Mouse (Mus musculus): ENCODE data around the gene Heyl. TPM values are rescaled to one million over a fixed set of nuclear protein-coding genes. Genes with fewer than 3 reads are reported as not detected.
"Not testable (repeated sequence)": the region's sequence is repeated elsewhere in the genome, so short reads cannot be mapped to it uniquely, and the experiment has no call there.

Gene Heyl
- polyA plus RNA-seq, 1 experiment from 2014 or later: 34.0 TPM

DNA sequence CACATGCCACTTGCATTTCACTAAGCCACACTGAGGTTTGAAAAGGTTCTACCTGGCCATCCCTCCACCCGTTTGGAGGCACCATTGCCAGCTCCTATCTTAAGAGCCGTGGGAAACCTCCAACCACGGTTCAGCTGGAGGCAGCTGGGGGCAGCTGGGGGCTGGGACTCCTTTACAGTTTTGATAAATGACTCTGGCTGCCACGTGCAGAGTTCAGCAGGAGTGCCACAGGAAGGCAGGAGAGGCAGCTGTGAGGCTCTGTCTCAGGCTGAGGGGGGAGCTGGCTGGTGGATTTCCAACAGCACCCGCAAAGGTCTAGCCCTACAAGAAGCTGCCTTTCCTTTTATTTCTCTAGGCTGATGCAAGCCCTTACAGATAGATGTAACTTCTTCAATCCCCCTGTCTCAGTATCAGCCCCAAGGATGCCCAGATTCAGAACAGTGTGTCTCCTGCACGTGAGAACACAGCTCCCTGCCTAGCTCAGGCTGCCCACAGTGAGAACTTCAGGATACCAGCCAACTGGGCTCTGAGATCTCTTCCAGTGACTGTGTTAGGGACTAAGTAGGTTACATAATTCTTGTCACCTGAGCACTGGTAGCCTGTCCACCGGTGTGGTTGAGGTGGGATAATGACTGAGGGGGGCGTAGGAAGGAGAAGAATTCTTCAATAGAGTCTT, 26.9 kb downstream of the Heyl start:
- no peak overlapping the region for H3K9ac ChIP-seq (ENCODE audit: low read length)
- ATAC-seq (ENCODE audit: insufficient read depth, low FRiP score, low TSS enrichment) (peak; percentile 41; the same call in 1 of the 2 replicates), DNase-seq (ENCODE audit: low spot score) (peak; percentile 87)
- 37% methylated on average over 8 of the region's 8 CpGs for WGBS
- peaks cover 7% of the 10 kb centered on the region for H3K4me1 ChIP-seq (ENCODE audit: control insufficient read depth, insufficient read depth, low read length)
- no peak overlapping the region for H3K27ac ChIP-seq (ENCODE audit: low read depth, low read length)
- no peak overlapping the region for H3K4me3 ChIP-seq (ENCODE audit: low read depth, low read length)
- H3K4me2 ChIP-seq (ENCODE audit: low read depth): no peak overlapping the region
- H3K9me3 ChIP-seq (ENCODE audit: control insufficient read depth, low read length): no peaks in the 10 kb centered on the region
- no peaks in the 10 kb centered on the region for H3K27me3 ChIP-seq (ENCODE audit: control insufficient read depth, insufficient read depth, low read length)
- no peaks in the 10 kb centered on the region for H3K36me3 ChIP-seq (ENCODE audit: control insufficient read depth, insufficient read depth, low read length)

DNA sequence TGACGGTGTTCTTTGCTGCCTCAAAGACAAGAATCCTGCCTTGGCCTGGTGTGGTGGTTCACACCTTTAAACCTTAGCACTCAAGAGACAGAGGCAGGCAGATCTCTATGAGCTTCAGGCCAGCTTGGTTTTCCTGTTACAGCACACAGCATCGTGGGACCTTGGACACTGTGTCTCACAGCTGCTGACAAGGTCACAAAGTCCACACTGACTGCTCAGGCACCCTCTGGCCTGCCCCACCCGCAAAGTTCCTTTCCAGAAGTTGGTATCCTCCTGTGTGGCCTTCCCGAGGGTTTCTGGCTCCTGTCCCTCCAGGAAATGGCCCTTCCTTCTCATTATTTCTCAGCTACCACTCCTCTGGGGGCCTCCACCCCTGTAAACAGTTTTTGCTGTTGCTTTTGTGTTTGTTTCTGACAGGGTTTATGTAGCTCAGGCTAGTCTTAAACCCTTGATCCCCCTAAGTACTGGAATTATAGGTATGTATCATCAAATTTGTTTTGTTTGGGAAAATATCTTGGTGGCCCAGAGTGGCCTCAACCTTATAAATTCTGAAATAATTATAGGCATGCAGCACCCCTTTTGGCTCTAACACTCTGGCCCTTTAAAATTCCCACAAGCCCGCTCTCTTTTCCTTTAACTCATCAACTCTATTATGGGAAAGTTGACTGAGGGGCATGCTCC, 28.5 kb downstream of the Heyl start, which contains the start of gene Pabpc4:
Pabpc4 (plus strand) TSS at position 631 of the 681 bp plus-strand sequence.
- no peaks in the 10 kb centered on the region for H3K36me3 ChIP-seq (ENCODE audit: control insufficient read depth, insufficient read depth, low read length)
- 83% methylated on average over 5 of the region's 5 CpGs for WGBS
- H3K9ac ChIP-seq (ENCODE audit: low read length): no peak within 1 kb of the TSS
- no peaks in the 10 kb centered on the region for H3K9me3 ChIP-seq (ENCODE audit: control insufficient read depth, low read length)
- no peak within 1 kb of the TSS for H3K27ac ChIP-seq (ENCODE audit: low read depth, low read length)
- ATAC-seq (ENCODE audit: insufficient read depth, low FRiP score, low TSS enrichment) (no peak), DNase-seq (ENCODE audit: low spot score) (no peak)
- peaks cover 7% of the 10 kb centered on the region for H3K4me1 ChIP-seq (ENCODE audit: control insufficient read depth, insufficient read depth, low read length)
- H3K4me3 ChIP-seq (ENCODE audit: low read depth, low read length): no peak within 1 kb of the TSS
- no peak within 1 kb of the TSS for H3K4me2 ChIP-seq (ENCODE audit: low read depth)
- H3K27me3 ChIP-seq (ENCODE audit: control insufficient read depth, insufficient read depth, low read length): no peaks in the 10 kb centered on the region

DNA sequence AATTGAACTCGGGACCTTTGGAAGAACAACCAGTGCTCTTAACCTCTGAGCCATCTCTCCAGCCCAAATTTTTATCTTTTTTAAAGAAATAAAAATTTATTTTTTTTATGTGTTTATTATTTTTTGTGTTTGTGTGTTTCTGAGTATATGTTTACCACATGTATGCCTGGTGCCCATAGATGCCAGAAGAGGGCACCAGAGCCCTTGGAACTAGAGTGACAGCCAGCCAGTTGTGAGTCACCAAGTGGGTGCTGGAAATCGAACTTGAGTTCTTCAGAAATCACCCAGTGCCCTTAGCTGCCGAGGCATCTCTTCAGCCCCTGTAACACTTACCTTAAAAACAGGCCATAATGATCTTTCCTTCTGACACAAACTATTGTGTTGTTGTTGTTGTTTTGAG, 37.7 kb downstream of the Heyl start:
- DNase-seq (ENCODE audit: low spot score) (no peak), ATAC-seq (ENCODE audit: insufficient read depth, low FRiP score, low TSS enrichment) (no peak)
- no peaks in the 10 kb centered on the region for H3K27me3 ChIP-seq (ENCODE audit: control insufficient read depth, insufficient read depth, low read length)
- H3K27ac ChIP-seq (ENCODE audit: low read depth, low read length): no peak overlapping the region
- H3K36me3 ChIP-seq (ENCODE audit: control insufficient read depth, insufficient read depth, low read length): no peaks in the 10 kb centered on the region
- no peaks in the 10 kb centered on the region for H3K9me3 ChIP-seq (ENCODE audit: control insufficient read depth, low read length)
- no peak overlapping the region for H3K4me3 ChIP-seq (ENCODE audit: low read depth, low read length)
- 85% methylated on average over 3 of the region's 3 CpGs for WGBS
- no peak overlapping the region for H3K9ac ChIP-seq (ENCODE audit: low read length)
- no peak overlapping the region for H3K4me2 ChIP-seq (ENCODE audit: low read depth)
- H3K4me1 ChIP-seq (ENCODE audit: control insufficient read depth, insufficient read depth, low read length): no peaks in the 10 kb centered on the region

DNA sequence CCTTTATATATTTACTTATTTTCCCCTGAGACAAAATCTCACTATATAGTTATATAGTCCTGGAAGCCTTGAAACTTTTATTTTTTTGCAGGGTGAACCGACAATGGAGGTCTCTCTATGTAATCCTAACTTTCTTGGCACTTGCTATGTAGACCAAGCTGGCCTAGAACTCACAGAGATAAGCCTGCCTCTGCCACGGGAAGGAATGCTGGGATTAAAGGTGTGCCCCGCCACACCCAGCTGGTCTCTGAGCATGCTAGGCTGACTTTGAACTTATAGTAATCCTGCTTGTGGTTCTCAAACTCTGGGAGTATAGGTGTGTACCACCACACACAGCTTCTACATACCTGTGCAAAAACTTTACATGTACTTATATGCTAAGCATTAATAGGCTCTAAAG, 46.8 kb downstream of the Heyl start:
- no peak for ATAC-seq (ENCODE audit: insufficient read depth, low FRiP score, low TSS enrichment)
- no peak for DNase-seq (ENCODE audit: low spot score)
- H3K27ac ChIP-seq (ENCODE audit: low read depth, low read length): no peak overlapping the region
- WGBS: 80% methylated on average over 3 of the region's 3 CpGs
- no peak overlapping the region for H3K4me3 ChIP-seq (ENCODE audit: low read depth, low read length)
- peaks cover 1% of the 10 kb centered on the region; the same call in 1 of the 2 replicates for H3K36me3 ChIP-seq (ENCODE audit: control insufficient read depth, insufficient read depth, low read length)
- H3K4me1 ChIP-seq (ENCODE audit: control insufficient read depth, insufficient read depth, low read length): peaks cover 14% of the 10 kb centered on the region
- no peak overlapping the region for H3K4me2 ChIP-seq (ENCODE audit: low read depth)
- no peaks in the 10 kb centered on the region for H3K27me3 ChIP-seq (ENCODE audit: control insufficient read depth, insufficient read depth, low read length)
- H3K9ac ChIP-seq (ENCODE audit: low read length): no peak overlapping the region
- no peaks in the 10 kb centered on the region for H3K9me3 ChIP-seq (ENCODE audit: control insufficient read depth, low read length)

DNA sequence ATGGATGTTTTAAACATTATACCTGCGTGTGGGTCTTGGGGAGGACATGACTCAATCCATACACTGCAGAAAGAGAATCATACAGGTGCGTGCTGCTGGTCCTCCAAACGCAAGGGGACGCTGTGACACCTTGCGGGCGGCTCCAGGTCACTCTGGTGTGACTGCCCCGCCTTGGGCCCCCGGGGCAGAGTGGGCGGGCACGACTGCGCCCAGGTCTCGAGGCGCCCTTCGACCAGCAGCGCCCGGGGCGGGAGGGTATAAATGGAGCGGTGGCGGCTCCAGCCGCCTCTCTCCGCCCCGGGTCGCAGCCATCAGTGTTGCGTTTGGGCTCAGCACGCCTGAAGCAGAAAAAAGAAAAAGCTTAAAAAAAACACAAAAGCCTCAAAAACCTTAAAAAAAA, 49.1 kb downstream of the Heyl start:
- peak; percentile 93 for DNase-seq (ENCODE audit: low spot score)
- no peak overlapping the region for H3K27ac ChIP-seq (ENCODE audit: low read depth, low read length)
- no peaks in the 10 kb centered on the region for H3K9me3 ChIP-seq (ENCODE audit: control insufficient read depth, low read length)
- no peaks in the 10 kb centered on the region for H3K27me3 ChIP-seq (ENCODE audit: control insufficient read depth, insufficient read depth, low read length)
- under 1% methylated on average over 25 of the region's 25 CpGs for WGBS
- peak overlapping the region; percentile 88 for H3K4me2 ChIP-seq (ENCODE audit: low read depth)
- H3K4me1 ChIP-seq (ENCODE audit: control insufficient read depth, insufficient read depth, low read length): peaks cover 19% of the 10 kb centered on the region
- peaks cover 6% of the 10 kb centered on the region; the same call in 1 of the 2 replicates for H3K36me3 ChIP-seq (ENCODE audit: control insufficient read depth, insufficient read depth, low read length)
- H3K9ac ChIP-seq (ENCODE audit: low read length): peak overlapping the region; percentile 63
- peak overlapping the region; percentile 60 for H3K4me3 ChIP-seq (ENCODE audit: low read depth, low read length)
- peak; percentile 87 for ATAC-seq (ENCODE audit: insufficient read depth, low FRiP score, low TSS enrichment)

DNA sequence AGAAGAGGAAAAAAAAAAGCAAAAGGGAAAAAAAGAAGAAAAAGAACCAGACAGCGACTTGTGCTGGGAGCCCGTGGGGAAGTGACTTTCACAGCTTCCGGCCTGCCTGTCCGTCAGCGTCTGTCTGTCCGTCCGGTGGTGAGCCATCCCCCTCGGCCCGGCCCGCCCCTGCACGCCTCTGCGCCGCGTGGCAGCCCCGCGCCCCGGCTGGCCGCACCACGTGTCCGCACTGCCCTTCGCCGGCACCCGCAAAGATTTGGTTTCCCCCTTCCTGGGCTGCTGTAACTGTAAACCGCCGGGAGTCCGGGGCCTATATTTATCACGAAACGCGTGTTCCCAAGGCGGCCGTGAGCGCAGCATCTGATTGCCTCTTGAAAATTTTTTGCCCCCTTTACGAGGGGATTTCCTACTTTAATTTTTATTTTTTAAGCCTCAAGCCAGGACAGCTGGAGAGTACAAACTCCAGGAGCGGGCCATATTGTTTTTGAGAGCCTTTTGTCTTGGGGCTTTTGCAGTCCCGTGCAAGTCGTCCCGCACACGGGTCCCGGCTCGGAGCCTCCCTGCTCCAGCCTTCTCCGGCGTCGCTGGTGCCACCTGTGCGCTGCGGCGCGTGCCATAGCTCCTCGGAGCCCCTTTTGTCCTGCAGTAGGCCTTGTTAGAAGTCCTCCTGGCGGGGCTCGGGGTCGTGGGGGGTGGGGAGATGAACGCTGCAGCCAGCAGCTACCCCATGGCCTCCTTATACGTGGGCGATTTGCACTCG, 49.7 kb downstream of the Heyl start:
- not testable (repeated sequence) for H3K9me3 ChIP-seq (ENCODE audit: control insufficient read depth, low read length); H3K27ac ChIP-seq (ENCODE audit: low read depth, low read length); H3K27me3 ChIP-seq (ENCODE audit: control insufficient read depth, insufficient read depth, low read length); H3K36me3 ChIP-seq (ENCODE audit: control insufficient read depth, insufficient read depth, low read length)
- DNase-seq (ENCODE audit: low spot score) (peak; percentile 53), ATAC-seq (ENCODE audit: insufficient read depth, low FRiP score, low TSS enrichment) (peak; percentile 76)
- Histone ChIP-seq H3K4me1 (ENCODE audit: control insufficient read depth, insufficient read depth, low read length) (peaks cover 19% of the 10 kb centered on the region), H3K4me2 (ENCODE audit: low read depth) (peak overlapping the region; percentile 88), H3K9ac (ENCODE audit: low read length) (peak overlapping the region; percentile 63), H3K4me3 (ENCODE audit: low read depth, low read length) (peak overlapping the region; percentile 60)
- under 1% methylated on average over 39 of the region's 55 CpGs for WGBS

DNA sequence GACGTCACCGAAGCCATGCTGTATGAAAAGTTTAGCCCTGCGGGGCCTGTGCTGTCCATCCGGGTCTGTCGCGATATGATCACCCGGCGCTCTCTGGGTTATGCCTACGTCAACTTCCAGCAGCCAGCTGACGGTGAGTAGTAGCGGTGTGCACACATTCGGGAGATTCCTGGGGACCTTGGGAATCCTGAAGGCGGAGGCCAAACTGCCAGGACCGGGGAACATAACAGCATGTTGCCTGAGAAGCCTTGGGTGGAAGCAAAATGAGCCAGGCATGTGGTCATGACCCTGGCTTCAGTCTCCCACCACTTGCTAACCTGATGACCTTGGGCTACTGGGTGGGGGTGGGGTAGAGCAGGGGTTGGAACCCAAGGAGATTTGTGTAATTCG, 50.3 kb downstream of the Heyl start:
- not testable (repeated sequence) for ATAC-seq (ENCODE audit: insufficient read depth, low FRiP score, low TSS enrichment); H3K27ac ChIP-seq (ENCODE audit: low read depth, low read length)
- 0% methylated on average over 14 of the region's 15 CpGs for WGBS

DNA sequence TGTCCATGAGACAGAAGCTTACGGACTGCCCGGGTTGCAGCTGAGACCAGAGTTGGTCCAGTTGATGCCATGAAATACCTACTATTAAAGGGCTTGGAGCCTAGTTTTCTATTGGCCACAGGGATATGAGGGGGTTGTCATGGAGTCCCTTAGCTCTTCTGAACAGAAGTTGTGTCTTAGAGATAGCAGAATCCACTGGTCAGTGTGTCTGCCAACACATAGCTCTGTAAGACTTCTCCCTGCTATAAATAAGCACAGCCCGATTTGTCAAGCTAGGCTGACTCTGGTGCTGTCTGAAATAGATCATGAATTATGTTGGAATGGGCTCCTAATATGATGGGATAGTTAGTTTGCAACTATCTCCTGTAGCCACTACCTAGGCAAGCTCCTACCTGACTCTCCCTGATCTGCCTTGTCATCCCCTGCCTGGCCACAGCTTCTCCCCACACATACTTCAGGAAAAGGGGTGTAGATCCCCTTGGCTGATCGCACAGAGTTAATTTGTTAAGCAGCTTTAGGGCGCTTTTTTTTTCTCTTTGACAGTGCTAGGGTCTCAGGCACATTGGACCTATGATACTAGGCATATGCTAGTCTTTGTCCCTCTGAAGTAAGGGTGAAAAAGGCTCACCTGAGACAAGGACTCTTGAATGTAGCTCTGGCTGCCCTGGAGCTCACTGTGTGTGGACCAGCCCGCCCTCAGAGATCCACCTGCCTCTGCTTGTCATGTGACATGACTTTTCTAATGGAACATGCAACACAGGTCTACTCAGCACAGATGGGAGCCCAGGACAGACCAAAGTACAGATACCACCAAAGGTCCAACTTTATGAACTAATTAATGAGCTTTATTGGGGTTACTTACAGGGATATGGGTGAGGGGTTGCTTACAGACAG, 51.6 kb downstream of the Heyl start:
- peak overlapping the region; percentile 26; the same call in 1 of the 2 replicates for H3K9ac ChIP-seq (ENCODE audit: low read length)
- ATAC-seq (ENCODE audit: insufficient read depth, low FRiP score, low TSS enrichment) (no peak), DNase-seq (ENCODE audit: low spot score) (no peak)
- WGBS: 80% methylated on average over 6 of the region's 6 CpGs
- no peaks in the 10 kb centered on the region for H3K9me3 ChIP-seq (ENCODE audit: control insufficient read depth, low read length)
- H3K4me1 ChIP-seq (ENCODE audit: control insufficient read depth, insufficient read depth, low read length): peaks cover 19% of the 10 kb centered on the region
- no peaks in the 10 kb centered on the region for H3K27me3 ChIP-seq (ENCODE audit: control insufficient read depth, insufficient read depth, low read length)
- H3K4me3 ChIP-seq (ENCODE audit: low read depth, low read length): peak overlapping the region; percentile 60
- no peak overlapping the region for H3K27ac ChIP-seq (ENCODE audit: low read depth, low read length)
- peak overlapping the region; percentile 88 for H3K4me2 ChIP-seq (ENCODE audit: low read depth)
- peaks cover 14% of the 10 kb centered on the region for H3K36me3 ChIP-seq (ENCODE audit: control insufficient read depth, insufficient read depth, low read length)

More for the DNA sequence above, 50.3 kb downstream of the Heyl start:
- H3K36me3 ChIP-seq (ENCODE audit: control insufficient read depth, insufficient read depth, low read length); H3K27me3 ChIP-seq (ENCODE audit: control insufficient read depth, insufficient read depth, low read length); H3K9me3 ChIP-seq (ENCODE audit: control insufficient read depth, low read length): not testable (repeated sequence)
- DNase-seq (ENCODE audit: low spot score): peak; percentile 20
- peak overlapping the region; percentile 63 for H3K9ac ChIP-seq (ENCODE audit: low read length)
- H3K4me1 ChIP-seq (ENCODE audit: control insufficient read depth, insufficient read depth, low read length): peaks cover 19% of the 10 kb centered on the region
- peak overlapping the region; percentile 60 for H3K4me3 ChIP-seq (ENCODE audit: low read depth, low read length)
- H3K4me2 ChIP-seq (ENCODE audit: low read depth): peak overlapping the region; percentile 88

Data from neural tube, embryonic 11.5 days (tissue).